Mouse (Mus musculus): ENCODE measurements around the gene Rps6ka3. TPM values are rescaled to one million over a fixed set of nuclear protein-coding genes. Genes with fewer than 3 reads are reported as not detected.
A peak's percentile ranks its signal among the peaks of the same experiment; 100 is the strongest.

The Rps6ka3 gene
- polyA plus RNA-seq, 1 experiment from 2014 or later = 7.9 TPM

DNA sequence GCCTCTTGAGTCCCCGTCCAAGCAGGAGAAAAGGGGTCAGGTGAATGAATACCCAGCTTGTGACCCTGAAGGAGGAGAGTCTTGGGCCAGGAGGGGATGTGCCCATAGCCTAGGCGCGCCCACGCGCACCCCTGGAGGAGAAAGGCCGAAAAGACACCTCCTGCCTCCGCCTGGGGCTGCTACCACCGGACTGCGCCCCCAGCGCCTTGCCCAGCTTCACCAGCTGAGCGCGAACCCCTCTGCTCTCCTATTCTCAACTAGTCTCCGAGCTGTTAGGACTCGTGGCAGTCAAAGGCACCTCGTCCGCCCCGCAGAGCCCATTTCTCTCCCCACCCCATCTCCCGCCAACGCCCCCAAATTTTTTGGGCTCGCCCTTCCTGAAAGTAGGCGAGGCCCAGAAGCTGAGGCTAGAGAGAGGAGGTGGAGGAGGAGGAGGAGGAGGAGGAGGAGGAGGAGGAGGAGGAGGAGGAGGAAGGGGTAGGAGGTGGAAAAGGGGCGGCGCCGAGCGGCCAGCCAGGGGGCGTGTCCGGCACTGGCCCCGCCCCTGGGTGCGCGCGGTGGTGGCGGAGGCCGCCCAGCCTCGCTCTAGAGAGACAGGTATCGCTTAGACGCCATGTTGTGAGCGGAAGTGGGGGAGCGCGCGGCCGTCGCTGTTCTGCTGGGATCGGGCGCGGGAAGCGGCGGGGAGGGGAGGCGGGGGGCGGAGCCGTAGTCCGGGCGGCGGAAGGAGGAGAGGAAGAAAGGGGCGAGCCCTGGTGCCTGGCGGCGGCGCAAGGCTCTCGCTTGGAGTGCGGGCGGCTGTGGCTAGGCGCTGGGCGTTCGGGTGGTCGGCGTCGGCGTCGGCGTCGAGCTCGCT is 45.2 kb downstream of the Rps6ka3 start:
- peak; percentile 96 for ATAC-seq (replicated peaks; ENCODE audit: low FRiP score)
- H3K4me3 ChIP-seq (replicated peaks) = peak overlapping the region; percentile 68
- H3K4me2 ChIP-seq = peak overlapping the region; percentile 62
- no peaks in the 10 kb centered on the region for H3K36me3 ChIP-seq
- H3K9me3 ChIP-seq (replicated peaks) = no peaks in the 10 kb centered on the region
- peak overlapping the region; percentile 92 for H3K27ac ChIP-seq
- WGBS = 28% methylated on average over 43 of the region's 71 CpGs
- peak overlapping the region; percentile 62 for H3K9ac ChIP-seq
- 0 out of 2 replicates have a peak, but pooled peaks cover 3% of the 10 kb centered on the region for H3K4me1 ChIP-seq
- H3K27me3 ChIP-seq = peaks cover 3% of the 10 kb centered on the region; the same call in 1 of the 2 replicates

- H3K4me1 ChIP-seq = 0 out of 2 replicates have a peak, but pooled peaks cover 3% of the 10 kb centered on the region
- no peaks in the 10 kb centered on the region for H3K36me3 ChIP-seq
- peaks cover 3% of the 10 kb centered on the region; the same call in 1 of the 2 replicates for H3K27me3 ChIP-seq
- H3K27ac ChIP-seq = peak overlapping the region; percentile 90
- H3K4me3 ChIP-seq (replicated peaks) = peak overlapping the region; percentile 68
- H3K9ac ChIP-seq = peak overlapping the region; percentile 62
- ATAC-seq (replicated peaks; ENCODE audit: low FRiP score) = peak; percentile 9; the same call in 1 of the 2 replicates
- H3K9me3 ChIP-seq (replicated peaks) = no peaks in the 10 kb centered on the region
- 15% methylated on average over 48 of the region's 57 CpGs for WGBS
- peak overlapping the region; percentile 61 for H3K4me2 ChIP-seq
Measured at GRCm38 (mm10) chrX:159256040-159256852, 46.1 kb downstream of the Rps6ka3 start.

DNA sequence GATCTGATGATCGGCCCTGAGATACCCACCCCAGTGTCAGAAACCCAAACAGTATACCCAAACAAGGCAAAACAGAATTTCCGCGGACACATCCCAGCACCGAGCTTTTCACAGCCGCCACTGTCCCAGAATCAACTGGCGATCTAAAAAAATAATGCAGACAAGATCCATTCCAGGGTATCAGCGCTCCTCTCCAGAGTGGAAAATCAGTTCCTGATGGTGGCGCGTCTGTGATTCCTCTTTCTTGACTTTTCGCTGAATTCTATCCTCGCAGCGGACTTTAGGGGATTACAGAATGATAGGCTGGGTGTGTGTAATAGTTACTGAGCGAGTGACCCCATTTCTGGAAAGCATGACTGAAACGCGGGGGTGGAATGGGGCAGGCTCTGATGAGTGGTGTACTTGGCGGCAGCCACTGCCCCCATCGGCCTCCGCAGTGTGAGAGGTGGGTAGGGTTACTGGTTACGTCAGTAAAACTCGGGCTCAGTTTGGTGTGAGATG is 46.9 kb downstream of the Rps6ka3 start:
- 0 out of 2 replicates have a peak, but pooled peaks have one; percentile 17 for ATAC-seq (replicated peaks; ENCODE audit: low FRiP score)
- H3K27ac ChIP-seq = peak overlapping the region; percentile 90
- H3K27me3 ChIP-seq = 0 out of 2 replicates have a peak, but pooled peaks cover 3% of the 10 kb centered on the region
- peak overlapping the region; percentile 61 for H3K4me2 ChIP-seq
- H3K9ac ChIP-seq = peak overlapping the region; percentile 62
- no peaks in the 10 kb centered on the region for H3K9me3 ChIP-seq (replicated peaks)
- no peaks in the 10 kb centered on the region for H3K36me3 ChIP-seq
- peak overlapping the region; percentile 68 for H3K4me3 ChIP-seq (replicated peaks)
- 0 out of 2 replicates have a peak, but pooled peaks cover 3% of the 10 kb centered on the region for H3K4me1 ChIP-seq
- 17% methylated on average over 20 of the region's 20 CpGs for WGBS

DNA sequence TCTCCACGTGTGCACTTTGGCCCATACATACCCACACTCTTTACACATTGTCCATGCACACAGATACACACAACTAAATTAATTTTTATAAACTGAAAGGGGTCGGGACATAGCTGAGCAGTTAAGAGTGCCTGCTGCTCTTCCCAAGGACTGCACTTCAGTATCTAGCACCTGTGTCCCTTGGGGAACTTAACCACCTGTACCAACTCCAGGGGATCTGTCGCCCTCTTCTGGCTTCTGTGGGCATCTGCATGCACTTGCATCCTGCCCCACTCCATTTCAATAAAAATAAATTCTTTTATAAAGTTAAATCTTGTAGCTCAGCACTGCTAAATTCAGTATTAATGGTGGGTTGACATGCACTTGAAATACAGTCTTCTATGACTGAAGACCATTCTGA is 54.6 kb downstream of the Rps6ka3 start:
- H3K27ac ChIP-seq = no peak overlapping the region
- H3K4me3 ChIP-seq (replicated peaks) = no peak overlapping the region
- H3K9me3 ChIP-seq (replicated peaks) = no peaks in the 10 kb centered on the region
- peaks cover 7% of the 10 kb centered on the region; the same call in 1 of the 2 replicates for H3K27me3 ChIP-seq
- WGBS = 33% methylated on average over 3 of the region's 3 CpGs
- no peak overlapping the region for H3K4me2 ChIP-seq
- H3K36me3 ChIP-seq = no peaks in the 10 kb centered on the region
- ATAC-seq (replicated peaks; ENCODE audit: low FRiP score) = no peak
- no peak overlapping the region for H3K9ac ChIP-seq
- no peaks in the 10 kb centered on the region for H3K4me1 ChIP-seq

- ATAC-seq (replicated peaks; ENCODE audit: low FRiP score) = no peak; the same call in 1 of the 2 replicates
- no peak overlapping the region for H3K9ac ChIP-seq
- no peak overlapping the region for H3K27ac ChIP-seq
- H3K27me3 ChIP-seq = peaks cover 7% of the 10 kb centered on the region; the same call in 1 of the 2 replicates
- no peak overlapping the region for H3K4me3 ChIP-seq (replicated peaks)
- H3K4me1 ChIP-seq = no peaks in the 10 kb centered on the region
- no peak overlapping the region for H3K4me2 ChIP-seq
- no peaks in the 10 kb centered on the region for H3K36me3 ChIP-seq
- no peaks in the 10 kb centered on the region for H3K9me3 ChIP-seq (replicated peaks)
Measured at GRCm38 (mm10) chrX:159269072-159269471, 59.0 kb downstream of the Rps6ka3 start.

GRCm38 (mm10) chrX:159286765-159287164 is 76.7 kb downstream of the Rps6ka3 start:
- Histone ChIP-seq H3K4me1 (no peaks in the 10 kb centered on the region), H3K4me3 (replicated peaks) (no peak overlapping the region)
- ATAC-seq (replicated peaks; ENCODE audit: low FRiP score) = no peak

DNA sequence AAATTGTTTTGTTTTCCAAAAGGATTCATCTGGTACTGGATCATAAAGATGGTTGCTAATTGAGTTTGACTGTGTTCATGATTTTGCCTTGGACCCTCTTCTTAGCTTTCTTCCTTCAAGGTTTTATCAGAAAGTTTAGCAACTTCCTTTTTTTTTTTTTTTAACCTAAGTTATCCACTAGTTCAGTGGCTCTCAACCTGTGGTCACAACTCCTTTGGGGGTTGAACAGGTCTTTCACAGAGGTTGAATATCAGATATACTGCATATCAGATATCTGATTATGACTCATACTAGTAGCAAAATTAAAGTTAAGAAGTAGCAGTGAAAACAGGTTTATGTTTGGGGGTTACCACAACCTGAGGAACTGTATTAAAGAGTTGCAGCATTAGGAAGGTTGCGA is 85.8 kb downstream of the Rps6ka3 start:
- 93% methylated on average over 1 of the region's 1 CpGs for WGBS
- Histone ChIP-seq H3K27ac (no peak overlapping the region), H3K4me2 (no peak overlapping the region), H3K36me3 (no peaks in the 10 kb centered on the region), H3K9ac (no peak overlapping the region), H3K4me3 (replicated peaks) (no peak overlapping the region), H3K9me3 (replicated peaks) (no peaks in the 10 kb centered on the region), H3K4me1 (no peaks in the 10 kb centered on the region), H3K27me3 (no peaks in the 10 kb centered on the region)
- ATAC-seq (replicated peaks; ENCODE audit: low FRiP score) = no peak

More at GRCm38 (mm10) chrX:159286765-159287164, 76.7 kb downstream of the Rps6ka3 start:
- no peak overlapping the region for H3K4me2 ChIP-seq
- H3K27ac ChIP-seq = no peak overlapping the region
- 70% methylated on average over 5 of the region's 5 CpGs for WGBS
- no peaks in the 10 kb centered on the region for H3K36me3 ChIP-seq
- H3K9ac ChIP-seq = no peak overlapping the region
- no peaks in the 10 kb centered on the region for H3K9me3 ChIP-seq (replicated peaks)
- no peaks in the 10 kb centered on the region for H3K27me3 ChIP-seq

GRCm38 (mm10) chrX:159302349-159303311 is 92.5 kb downstream of the Rps6ka3 start:
- Histone ChIP-seq H3K4me1 (no peaks in the 10 kb centered on the region), H3K4me2 (no peak overlapping the region), H3K9me3 (replicated peaks) (no peaks in the 10 kb centered on the region), H3K36me3 (no peaks in the 10 kb centered on the region), H3K27ac (0 out of 2 replicates have a peak overlapping the region, but pooled peaks have one; percentile 27), H3K27me3 (no peaks in the 10 kb centered on the region), H3K9ac (no peak overlapping the region), H3K4me3 (replicated peaks) (no peak overlapping the region)
- no peak for ATAC-seq (replicated peaks; ENCODE audit: low FRiP score)
- WGBS = 69% methylated on average over 11 of the region's 11 CpGs

DNA sequence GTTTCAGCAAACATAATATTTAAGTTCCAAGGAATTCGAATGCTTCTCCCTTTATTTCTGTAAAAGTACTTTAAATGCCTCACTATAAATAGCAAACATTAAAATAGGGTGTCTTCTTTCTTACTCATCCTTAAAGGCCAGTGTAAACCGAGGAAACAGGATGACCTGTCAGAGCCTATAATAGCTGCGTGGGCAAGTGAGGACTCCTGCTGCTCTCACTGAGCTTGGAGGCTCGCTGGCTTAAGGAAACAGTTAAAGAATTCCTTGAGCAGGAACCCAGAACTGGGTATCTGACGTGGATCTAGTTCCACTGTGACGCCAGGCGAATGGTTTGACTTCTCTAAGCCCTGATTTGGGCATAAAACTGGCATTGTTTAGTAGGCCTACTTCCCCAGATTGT is 105.2 kb downstream of the Rps6ka3 start:
- WGBS = 78% methylated on average over 7 of the region's 7 CpGs
- Histone ChIP-seq H3K36me3 (peaks cover 9% of the 10 kb centered on the region; the same call in 1 of the 2 replicates), H3K4me3 (replicated peaks) (no peak overlapping the region), H3K9ac (no peak overlapping the region), H3K9me3 (replicated peaks) (no peaks in the 10 kb centered on the region), H3K27ac (no peak overlapping the region), H3K4me2 (no peak overlapping the region), H3K27me3 (0 out of 2 replicates have a peak, but pooled peaks cover 4% of the 10 kb centered on the region), H3K4me1 (no peaks in the 10 kb centered on the region)
- no peak for ATAC-seq (replicated peaks; ENCODE audit: low FRiP score)

DNA sequence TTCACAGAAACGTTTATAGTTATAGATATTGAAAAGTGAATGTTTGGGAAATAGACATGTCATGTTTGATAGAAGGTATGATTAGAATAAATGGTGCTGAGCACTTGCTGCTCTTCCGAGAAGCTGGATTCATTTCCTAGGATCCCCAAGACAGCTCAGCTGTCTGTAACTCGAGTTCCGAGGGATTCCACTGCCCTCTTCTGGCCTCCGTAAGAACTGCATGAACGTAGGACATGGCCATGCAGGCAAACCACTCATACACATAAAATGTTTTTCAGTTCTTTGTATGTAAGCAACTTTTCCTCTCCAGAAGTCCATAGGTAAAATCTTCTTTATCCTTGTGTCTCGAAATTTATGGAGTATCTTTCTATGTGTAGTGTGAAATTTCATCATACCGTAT is 111.2 kb downstream of the Rps6ka3 start:
- H3K27me3 ChIP-seq = 0 out of 2 replicates have a peak, but pooled peaks cover 2% of the 10 kb centered on the region
- no peak overlapping the region for H3K9ac ChIP-seq
- ATAC-seq (replicated peaks; ENCODE audit: low FRiP score) = no peak
- no peak overlapping the region for H3K4me3 ChIP-seq (replicated peaks)
- 28% methylated on average over 8 of the region's 8 CpGs for WGBS
- no peaks in the 10 kb centered on the region for H3K9me3 ChIP-seq (replicated peaks)
- H3K36me3 ChIP-seq = peaks cover 8% of the 10 kb centered on the region; the same call in 1 of the 2 replicates
- H3K4me1 ChIP-seq = no peaks in the 10 kb centered on the region
- no peak overlapping the region for H3K4me2 ChIP-seq
- no peak overlapping the region for H3K27ac ChIP-seq

DNA sequence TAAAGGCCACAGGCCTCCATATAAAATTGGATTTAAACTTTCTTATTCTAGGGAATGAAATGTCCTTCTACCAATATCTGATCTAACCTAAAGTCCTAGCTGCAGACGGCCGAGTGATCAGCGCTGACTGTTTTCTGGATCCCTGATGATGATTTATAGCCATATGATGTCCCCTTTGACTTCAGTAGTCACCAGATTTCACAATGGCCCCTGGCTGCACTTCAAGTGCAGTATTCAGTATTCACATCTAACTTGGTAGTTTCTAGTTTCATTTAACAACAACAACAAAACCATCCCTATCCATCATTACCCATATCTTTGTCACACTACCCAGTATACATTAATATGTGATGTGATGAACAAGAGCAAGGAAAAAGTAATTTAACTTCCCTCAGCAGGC is 154.4 kb downstream of the Rps6ka3 start:
- Histone ChIP-seq H3K9me3 (replicated peaks) (no peaks in the 10 kb centered on the region), H3K27ac (no peak overlapping the region), H3K36me3 (peaks cover 10% of the 10 kb centered on the region; the same call in 1 of the 2 replicates), H3K9ac (no peak overlapping the region), H3K4me1 (no peaks in the 10 kb centered on the region), H3K27me3 (0 out of 2 replicates have a peak, but pooled peaks cover 3% of the 10 kb centered on the region), H3K4me2 (no peak overlapping the region), H3K4me3 (replicated peaks) (no peak overlapping the region)
- WGBS = 79% methylated on average over 3 of the region's 3 CpGs
- ATAC-seq (replicated peaks; ENCODE audit: low FRiP score) = no peak
